Mouse (Mus musculus): ENCODE data around the gene Prok2.

Gene Prok2

GRCm38 (mm10) chr6:99725971-99726561 lies at the start of gene Prok2:
Prok2 (minus strand) TSS chr6:99726392.
- no peak for DNase-seq

GRCm38 (mm10) chr6:99774680-99775079 lies 48.5 kb upstream of the Prok2 start:
- DNase-seq = no peak

- no peak for DNase-seq
Observed at GRCm38 (mm10) chr6:99768495-99768894, 42.3 kb upstream of the Prok2 start.

- no peak for DNase-seq
Observed at GRCm38 (mm10) chr6:99764916-99765315, 38.7 kb upstream of the Prok2 start.

GRCm38 (mm10) chr6:99762069-99762985 lies 36.1 kb upstream of the Prok2 start:
- no peak for DNase-seq

GRCm38 (mm10) chr6:99756105-99756504 lies 29.9 kb upstream of the Prok2 start:
- DNase-seq = no peak

- no peak for DNase-seq
Observed at GRCm38 (mm10) chr6:99751308-99751707, 25.1 kb upstream of the Prok2 start.

DNA sequence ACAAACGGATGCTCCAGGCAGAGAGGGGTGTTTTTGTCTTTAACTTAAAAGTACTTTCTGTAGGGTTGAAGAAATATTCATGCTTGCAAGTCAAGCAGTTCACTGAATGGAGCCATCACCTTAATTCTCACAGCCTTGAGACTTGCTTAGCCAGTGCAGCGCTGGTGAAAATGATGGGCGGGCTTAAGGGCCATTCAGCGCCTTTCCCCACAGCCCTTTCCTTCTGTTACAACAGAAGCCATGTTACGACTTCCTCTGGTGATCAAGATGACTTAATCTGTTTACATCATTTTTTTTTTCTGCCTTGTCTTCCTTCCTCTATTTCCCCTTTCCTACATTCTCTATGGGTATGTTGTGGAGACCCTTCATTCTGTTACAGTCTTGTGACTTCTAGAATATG lies 20.1 kb upstream of the Prok2 start:
- no peak for DNase-seq

DNA sequence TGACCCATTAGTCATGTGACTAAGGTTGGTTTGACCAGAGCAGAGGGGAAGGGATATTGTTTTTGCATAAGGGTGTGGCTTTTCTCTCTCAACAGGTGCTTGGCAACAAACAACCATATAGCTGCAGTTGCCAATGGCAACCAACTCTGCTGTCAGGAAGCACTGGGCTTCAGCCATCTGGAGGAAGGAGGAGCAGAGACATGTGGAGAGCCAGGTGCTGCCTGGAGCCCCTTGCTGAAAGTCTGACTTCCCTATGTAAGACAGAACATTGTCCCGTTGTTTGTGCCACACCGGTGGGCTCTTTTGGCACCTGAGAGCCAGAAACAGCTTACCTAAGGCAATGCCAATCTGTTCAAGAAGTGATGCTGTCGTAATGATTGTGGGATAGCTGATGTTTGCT lies 16.7 kb upstream of the Prok2 start:
- DNase-seq = no peak

DNA sequence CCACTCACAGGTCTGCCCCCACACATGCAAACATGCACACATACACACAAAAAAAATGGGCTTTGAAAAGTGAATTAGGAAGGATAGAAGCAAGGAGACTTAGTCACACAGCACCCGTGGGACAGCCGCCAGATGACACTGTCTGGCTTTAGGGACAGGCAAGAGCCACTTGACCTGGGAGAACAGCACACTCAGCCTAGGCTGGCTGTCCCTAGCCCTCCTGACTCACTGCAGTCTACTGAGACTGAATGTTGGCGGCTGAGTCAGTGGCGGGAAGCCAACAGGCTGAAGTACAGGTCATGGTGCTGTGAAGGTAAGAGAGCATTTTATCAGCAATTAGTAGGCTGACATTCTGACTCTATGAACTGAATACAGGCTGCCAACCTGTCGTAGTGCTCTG lies 8.5 kb upstream of the Prok2 start:
- no peak for DNase-seq

- no peak for DNase-seq
Observed at GRCm38 (mm10) chr6:99732673-99733072, 6.5 kb upstream of the Prok2 start.

GRCm38 (mm10) chr6:99731926-99732325 lies 5.7 kb upstream of the Prok2 start:
- no peak for DNase-seq

DNA sequence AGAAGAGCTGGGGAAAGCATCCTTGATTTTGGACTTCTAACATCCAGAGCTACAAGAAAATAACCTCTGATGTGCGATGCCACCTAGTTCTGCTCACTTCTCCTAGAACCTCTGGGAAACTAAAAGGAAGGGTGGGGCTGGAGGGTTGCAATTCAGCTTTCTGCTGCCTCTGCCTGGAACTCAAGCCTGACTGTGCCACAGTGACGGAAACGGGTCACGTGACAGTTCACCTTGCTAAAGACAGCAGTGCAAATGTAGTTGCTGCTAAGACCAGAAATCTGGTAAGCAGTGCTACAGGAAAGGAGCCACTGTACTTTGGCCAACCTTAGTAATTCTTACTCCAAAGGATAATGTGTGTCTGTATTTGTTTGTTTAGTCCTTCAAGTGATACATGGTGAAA lies 3.7 kb upstream of the Prok2 start:
- DNase-seq = no peak

GRCm38 (mm10) chr6:99726576-99727303 lies 548 bp upstream of the Prok2 start:
- DNase-seq = no peak

DNA sequence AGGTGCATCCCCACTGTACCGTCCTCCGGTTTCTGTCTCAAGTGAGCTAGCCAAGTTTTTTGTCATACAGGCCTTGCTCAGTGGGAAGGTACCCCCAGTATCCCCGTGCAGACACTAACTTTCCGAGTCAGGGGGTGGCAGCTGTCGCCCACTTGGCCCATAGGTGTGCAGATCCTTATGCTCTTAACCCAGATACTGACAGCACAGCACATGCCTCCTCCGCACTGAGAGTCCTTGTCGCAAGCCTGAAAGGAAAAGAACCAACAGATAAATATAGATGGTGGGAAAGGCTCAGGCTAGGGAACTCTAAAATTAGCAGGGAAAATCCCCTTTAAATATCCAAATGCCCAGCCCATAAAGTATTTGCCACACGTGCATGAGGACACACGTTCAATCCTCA lies 3.8 kb downstream of the Prok2 start:
- no peak for DNase-seq

- no peak for DNase-seq
Observed at GRCm38 (mm10) chr6:99721032-99721431, 5.2 kb downstream of the Prok2 start.

DNA sequence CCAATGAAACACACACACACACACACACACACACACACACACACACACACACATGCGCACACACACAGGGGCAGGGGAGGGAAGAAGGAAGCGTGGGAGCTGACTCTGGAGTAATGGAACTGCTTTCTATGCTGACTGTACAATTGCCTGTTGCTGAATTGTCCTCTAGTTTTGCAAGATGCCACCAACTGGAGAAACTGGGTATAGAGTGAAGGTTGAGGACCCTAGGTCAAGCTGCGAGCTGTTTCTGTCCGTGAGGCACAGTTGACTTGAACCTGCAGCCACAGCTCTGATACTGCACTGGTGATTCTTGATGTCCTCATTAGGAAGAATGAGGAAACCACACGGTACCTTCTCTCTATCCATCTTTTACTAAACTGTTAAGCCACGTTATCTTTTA lies 10.3 kb downstream of the Prok2 start:
- no peak for DNase-seq

GRCm38 (mm10) chr6:99715191-99715590 lies 11.0 kb downstream of the Prok2 start:
- DNase-seq = no peak

GRCm38 (mm10) chr6:99713256-99713655 lies 12.9 kb downstream of the Prok2 start:
- DNase-seq = no peak

GRCm38 (mm10) chr6:99711576-99712101 lies 14.6 kb downstream of the Prok2 start:
- DNase-seq = no peak

DNA sequence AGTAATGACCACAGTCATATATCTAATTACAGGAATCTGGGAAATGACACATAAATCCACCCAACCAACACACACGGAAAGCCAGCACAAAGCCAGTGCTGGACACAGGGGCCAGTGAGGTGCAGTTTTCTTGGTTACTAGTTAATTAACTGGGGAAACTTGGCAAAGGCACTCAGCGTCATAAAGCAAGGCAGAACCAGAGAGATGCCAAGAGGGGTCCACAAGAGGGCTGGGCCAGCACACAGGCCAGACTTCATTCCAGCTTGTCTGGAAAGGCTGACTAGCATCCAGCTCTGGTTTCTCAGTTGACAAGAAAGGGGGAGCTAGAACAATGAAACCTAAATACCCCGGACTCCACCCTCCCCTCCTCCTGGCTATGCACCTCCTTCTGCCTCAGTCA lies 25.7 kb downstream of the Prok2 start:
- DNase-seq = no peak

DNA sequence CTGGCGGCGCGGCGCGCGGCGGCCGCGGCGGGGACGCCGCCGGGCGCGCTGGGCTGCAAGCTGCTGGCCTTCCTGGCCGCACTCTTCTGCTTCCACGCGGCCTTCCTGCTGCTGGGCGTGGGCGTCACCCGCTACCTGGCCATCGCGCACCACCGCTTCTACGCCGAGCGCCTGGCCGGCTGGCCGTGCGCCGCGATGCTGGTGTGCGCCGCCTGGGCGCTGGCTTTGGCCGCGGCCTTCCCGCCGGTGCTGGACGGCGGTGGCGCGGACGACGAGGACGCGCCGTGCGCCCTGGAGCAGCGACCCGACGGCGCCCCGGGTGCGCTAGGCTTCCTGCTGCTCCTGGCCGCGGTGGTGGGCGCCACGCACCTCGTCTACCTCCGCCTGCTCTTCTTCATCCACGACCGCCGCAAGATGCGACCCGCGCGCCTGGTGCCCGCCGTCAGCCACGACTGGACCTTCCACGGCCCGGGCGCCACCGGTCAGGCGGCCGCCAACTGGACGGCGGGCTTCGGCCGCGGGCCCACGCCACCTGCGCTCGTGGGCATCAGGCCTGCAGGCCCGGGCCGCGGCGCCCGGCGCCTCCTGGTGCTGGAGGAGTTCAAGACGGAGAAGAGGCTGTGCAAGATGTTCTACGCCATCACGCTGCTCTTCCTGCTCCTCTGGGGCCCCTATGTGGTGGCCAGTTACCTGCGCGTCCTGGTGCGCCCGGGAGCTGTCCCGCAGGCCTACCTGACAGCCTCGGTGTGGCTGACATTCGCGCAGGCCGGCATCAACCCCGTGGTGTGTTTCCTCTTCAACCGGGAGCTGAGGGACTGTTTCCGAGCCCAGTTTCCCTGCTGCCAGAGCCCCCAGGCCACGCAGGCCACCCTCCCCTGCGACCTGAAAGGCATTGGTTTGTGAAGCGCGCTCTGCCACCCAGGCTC lies 33.0 kb downstream of the Prok2 start:
- DNase-seq = peak; percentile 23

Measured in right cerebral cortex, postnatal 14 days (tissue).